13 mouse cellular contexts compared by ENCODE assay signal in the genomic region with DNA sequence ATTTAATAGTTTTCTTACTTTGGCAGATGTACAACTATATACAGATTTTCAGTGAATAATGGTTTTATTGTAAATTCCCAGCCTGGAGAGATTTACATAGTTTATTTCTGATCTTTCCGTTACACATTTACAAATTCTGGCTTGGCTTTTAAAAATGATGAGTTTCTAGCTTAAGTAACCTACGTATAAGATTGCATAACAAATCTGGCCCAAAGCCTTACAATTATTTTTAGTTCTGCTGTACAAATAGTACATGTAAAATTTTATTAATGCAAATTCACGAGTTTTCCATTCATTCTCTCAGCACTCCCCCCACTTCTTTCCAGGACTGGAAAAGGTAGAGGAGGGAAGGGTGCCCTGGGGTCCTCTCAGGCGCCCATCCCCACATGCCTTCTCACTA.
"Had no signal": no experiment of that assay in that cellular context is flagged by ENCODE, and none has a peak within 500 bp of the region (broad histone marks: within the 10 kb centered on the region; RNA-seq: fewer than 3 reads in every experiment).

No protein-coding gene starts in this region.

- H3K9me3 ChIP-seq: limb, embryonic 15.5 days; midbrain, embryonic 13.5 days; midbrain, embryonic 15.5 days; neural tube, embryonic 12.5 days had no signal

- H3K27me3 ChIP-seq: limb, embryonic 15.5 days; midbrain, embryonic 13.5 days; midbrain, embryonic 15.5 days; neural tube, embryonic 12.5 days had no signal

- H3K27ac ChIP-seq: limb, embryonic 15.5 days; liver, embryonic 14.5 days; midbrain, embryonic 13.5 days; midbrain, embryonic 15.5 days; neural tube, embryonic 12.5 days had no signal

- DNase-seq: lung, adult 18-20 months; lung, postnatal 14 days; right cerebral cortex, postnatal 14 days; thymus, adult 2 months; thymus, postnatal 25 days; thymus, postnatal 4 days had no signal

- ATAC-seq: midbrain, embryonic 13.5 days; midbrain, embryonic 15.5 days had no signal

- H3K4me3 ChIP-seq: limb, embryonic 15.5 days; midbrain, embryonic 13.5 days; midbrain, embryonic 15.5 days; neural tube, embryonic 12.5 days had no signal

- H3K4me1 ChIP-seq: limb, embryonic 15.5 days; midbrain, embryonic 13.5 days; midbrain, embryonic 15.5 days; neural tube, embryonic 12.5 days had no signal

- H3K9ac ChIP-seq: limb, embryonic 15.5 days; liver, embryonic 14.5 days; midbrain, embryonic 13.5 days; midbrain, embryonic 15.5 days; neural tube, embryonic 12.5 days had no signal

- H3K4me2 ChIP-seq: limb, embryonic 15.5 days; liver, embryonic 11.5 days; midbrain, embryonic 11.5 days; midbrain, embryonic 13.5 days; midbrain, embryonic 15.5 days; neural tube, embryonic 12.5 days had no signal
